Mouse (Mus musculus) C2C12 (cell line): ENCODE results near the gene Mex3a.

Source experiments
- CTCF ChIP-seq: IDR thresholded peaks from one replicate; pipeline ENCODE4 v1.5.1; 2011; ENCODE audit not compliant: control insufficient read depth, insufficient read depth, insufficient read length
- MYOD1 ChIP-seq: IDR thresholded peaks from one replicate; pipeline ENCODE4 v1.6.1; 2011; ENCODE audit warnings: low read depth; ENCODE audit not compliant: control insufficient read depth, insufficient read length
- MYOG ChIP-seq: IDR thresholded peaks from one replicate; pipeline ENCODE4 v1.6.1; 2011; ENCODE audit not compliant: control insufficient read depth, insufficient read length; ENCODE audit errors: extremely low read depth

- TF ChIP-seq CTCF, result no peak
- no peak for TF ChIP-seq MYOG
- no peak for TF ChIP-seq MYOD1
These were observed 34.4 kb downstream of the Mex3a start for GRCm38 (mm10) chr3:88566536-88567061.
